Mouse (Mus musculus): ENCODE measurements around the gene C1s1. TPM values are rescaled to one million over a fixed set of nuclear protein-coding genes. Genes with fewer than 3 reads are reported as not detected.

The C1s1 gene
- polyA plus RNA-seq, 1 experiment from 2014 or later, result 0.39 TPM

GRCm38 (mm10) chr6:124508292-124508691, 33.9 kb downstream of the C1s1 start:
- no peak for ATAC-seq (ENCODE audit: low read depth)
- Histone ChIP-seq H3K27me3 (no peaks in the 10 kb centered on the region), H3K9me3 (no peaks in the 10 kb centered on the region), H3K4me2 (no peak overlapping the region), H3K4me1 (replicated peaks) (peaks cover 3% of the 10 kb centered on the region; the same call in 1 of the 2 replicates), H3K27ac (replicated peaks) (no peak overlapping the region), H3K36me3 (no peaks in the 10 kb centered on the region), H3K4me3 (no peak overlapping the region), H3K9ac (no peak overlapping the region)
- 81% methylated on average over 10 of the region's 10 CpGs for WGBS

- H3K36me3 ChIP-seq, result no peaks in the 10 kb centered on the region
- no peak overlapping the region for H3K27ac ChIP-seq (replicated peaks)
- no peak overlapping the region for H3K4me3 ChIP-seq
- no peaks in the 10 kb centered on the region for H3K4me1 ChIP-seq (replicated peaks)
- H3K27me3 ChIP-seq, result no peaks in the 10 kb centered on the region
- H3K4me2 ChIP-seq, result no peak overlapping the region
- no peak for ATAC-seq (ENCODE audit: low read depth)
- no peaks in the 10 kb centered on the region for H3K9me3 ChIP-seq
- WGBS, result 81% methylated on average over 6 of the region's 6 CpGs
- no peak overlapping the region for H3K9ac ChIP-seq
Measured at GRCm38 (mm10) chr6:124506991-124507390, 35.2 kb downstream of the C1s1 start.

- Histone ChIP-seq H3K27me3 (no peaks in the 10 kb centered on the region), H3K4me3 (no peak overlapping the region), H3K4me2 (no peak overlapping the region), H3K4me1 (replicated peaks) (no peaks in the 10 kb centered on the region), H3K9ac (no peak overlapping the region), H3K36me3 (no peaks in the 10 kb centered on the region), H3K9me3 (no peaks in the 10 kb centered on the region), H3K27ac (replicated peaks) (no peak overlapping the region)
- no peak for ATAC-seq (ENCODE audit: low read depth)
- WGBS, result 83% methylated on average over 4 of the region's 4 CpGs
Measured at GRCm38 (mm10) chr6:124505028-124505427, 37.1 kb downstream of the C1s1 start.

GRCm38 (mm10) chr6:124502021-124502420, 40.1 kb downstream of the C1s1 start:
- Histone ChIP-seq H3K36me3 (no peaks in the 10 kb centered on the region), H3K27ac (replicated peaks) (no peak overlapping the region), H3K27me3 (no peaks in the 10 kb centered on the region), H3K9ac (no peak overlapping the region), H3K4me3 (no peak overlapping the region), H3K4me2 (no peak overlapping the region), H3K9me3 (no peaks in the 10 kb centered on the region), H3K4me1 (replicated peaks) (no peaks in the 10 kb centered on the region)
- WGBS, result 88% methylated on average over 5 of the region's 5 CpGs
- no peak for ATAC-seq (ENCODE audit: low read depth)

- Histone ChIP-seq H3K36me3 (no peaks in the 10 kb centered on the region), H3K4me3 (no peak overlapping the region), H3K9ac (no peak overlapping the region), H3K27ac (replicated peaks) (no peak overlapping the region), H3K4me1 (replicated peaks) (no peaks in the 10 kb centered on the region), H3K9me3 (no peaks in the 10 kb centered on the region), H3K27me3 (no peaks in the 10 kb centered on the region), H3K4me2 (no peak overlapping the region)
- 85% methylated on average over 4 of the region's 4 CpGs for WGBS
- ATAC-seq (ENCODE audit: low read depth), result no peak
Measured at GRCm38 (mm10) chr6:124501473-124501872, 40.7 kb downstream of the C1s1 start.

GRCm38 (mm10) chr6:124499914-124500566, 42.1 kb downstream of the C1s1 start:
- Histone ChIP-seq H3K4me1 (replicated peaks) (no peaks in the 10 kb centered on the region), H3K27ac (replicated peaks) (no peak overlapping the region), H3K9ac (no peak overlapping the region), H3K27me3 (no peaks in the 10 kb centered on the region), H3K4me2 (no peak overlapping the region), H3K4me3 (no peak overlapping the region), H3K9me3 (no peaks in the 10 kb centered on the region), H3K36me3 (no peaks in the 10 kb centered on the region)
- 45% methylated on average over 10 of the region's 10 CpGs for WGBS
- no peak for ATAC-seq (ENCODE audit: low read depth)

- Histone ChIP-seq H3K4me2 (no peak overlapping the region), H3K36me3 (no peaks in the 10 kb centered on the region), H3K4me1 (replicated peaks) (no peaks in the 10 kb centered on the region), H3K27me3 (no peaks in the 10 kb centered on the region), H3K9me3 (no peaks in the 10 kb centered on the region), H3K4me3 (no peak overlapping the region), H3K9ac (no peak overlapping the region), H3K27ac (replicated peaks) (no peak overlapping the region)
- WGBS, result 95% methylated on average over 5 of the region's 5 CpGs
- no peak for ATAC-seq (ENCODE audit: low read depth)
Measured at GRCm38 (mm10) chr6:124496054-124496453, 46.1 kb downstream of the C1s1 start.

GRCm38 (mm10) chr6:124493886-124494285, 48.3 kb downstream of the C1s1 start:
- Histone ChIP-seq H3K4me1 (replicated peaks) (no peaks in the 10 kb centered on the region), H3K4me2 (no peak overlapping the region)
- 82% methylated on average over 5 of the region's 5 CpGs for WGBS

GRCm38 (mm10) chr6:124492842-124493561, 49.2 kb downstream of the C1s1 start, which contains the start of gene C1rl:
Gene C1rl, plus strand, starts transcription at chr6:124493113.
- H3K9ac ChIP-seq, result no peak within 1 kb of the TSS
- no peaks in the 10 kb centered on the region for H3K36me3 ChIP-seq
- no peak within 1 kb of the TSS for H3K4me3 ChIP-seq
- peak; percentile 72 for ATAC-seq (ENCODE audit: low read depth)
- no peaks in the 10 kb centered on the region for H3K4me1 ChIP-seq (replicated peaks)
- WGBS, result 60% methylated on average over 4 of the region's 4 CpGs
- H3K4me2 ChIP-seq, result no peak within 1 kb of the TSS
- H3K27me3 ChIP-seq, result no peaks in the 10 kb centered on the region
- no peak within 1 kb of the TSS for H3K27ac ChIP-seq (replicated peaks)
- H3K9me3 ChIP-seq, result no peaks in the 10 kb centered on the region

More at GRCm38 (mm10) chr6:124493886-124494285, 48.3 kb downstream of the C1s1 start:
- ATAC-seq (ENCODE audit: low read depth), result no peak
- H3K4me3 ChIP-seq, result no peak overlapping the region
- H3K9ac ChIP-seq, result no peak overlapping the region
- H3K27me3 ChIP-seq, result no peaks in the 10 kb centered on the region
- H3K27ac ChIP-seq (replicated peaks), result no peak overlapping the region
- H3K9me3 ChIP-seq, result no peaks in the 10 kb centered on the region
- no peaks in the 10 kb centered on the region for H3K36me3 ChIP-seq

GRCm38 (mm10) chr6:124491427-124491826, 50.7 kb downstream of the C1s1 start:
- Histone ChIP-seq H3K4me1 (replicated peaks) (no peaks in the 10 kb centered on the region), H3K27me3 (no peaks in the 10 kb centered on the region), H3K9ac (no peak overlapping the region), H3K9me3 (no peaks in the 10 kb centered on the region), H3K4me3 (no peak overlapping the region), H3K4me2 (no peak overlapping the region), H3K36me3 (no peaks in the 10 kb centered on the region), H3K27ac (replicated peaks) (no peak overlapping the region)
- WGBS, result 79% methylated on average over 6 of the region's 6 CpGs
- ATAC-seq (ENCODE audit: low read depth), result no peak

GRCm38 (mm10) chr6:124488952-124489351, 53.2 kb downstream of the C1s1 start:
- Histone ChIP-seq H3K4me3 (no peak overlapping the region), H3K36me3 (no peaks in the 10 kb centered on the region), H3K4me1 (replicated peaks) (peaks cover 8% of the 10 kb centered on the region; the same call in 1 of the 2 replicates), H3K4me2 (no peak overlapping the region), H3K9me3 (no peaks in the 10 kb centered on the region), H3K9ac (no peak overlapping the region), H3K27ac (replicated peaks) (no peak overlapping the region), H3K27me3 (no peaks in the 10 kb centered on the region)
- ATAC-seq (ENCODE audit: low read depth), result no peak
- 84% methylated on average over 4 of the region's 4 CpGs for WGBS

GRCm38 (mm10) chr6:124487509-124487908, 54.6 kb downstream of the C1s1 start:
- H3K9me3 ChIP-seq, result no peaks in the 10 kb centered on the region
- no peak overlapping the region for H3K27ac ChIP-seq (replicated peaks)
- ATAC-seq (ENCODE audit: low read depth), result no peak
- no peak overlapping the region for H3K4me2 ChIP-seq
- no peak overlapping the region for H3K9ac ChIP-seq
- no peak overlapping the region for H3K4me3 ChIP-seq
- no peaks in the 10 kb centered on the region for H3K27me3 ChIP-seq
- WGBS, result 63% methylated on average over 2 of the region's 2 CpGs
- H3K36me3 ChIP-seq, result no peaks in the 10 kb centered on the region
- peaks cover 8% of the 10 kb centered on the region; the same call in 1 of the 2 replicates for H3K4me1 ChIP-seq (replicated peaks)

Data from neural tube, embryonic 13.5 days (tissue).